Mouse (Mus musculus) left cerebral cortex, postnatal 10 days (tissue): ENCODE data around the gene Vps45. TPM values are rescaled to one million over a fixed set of nuclear protein-coding genes. Genes with fewer than 3 reads are reported as not detected.

Experiments
- DNase-seq, 2 experiments: peaks; one replicate each; pipeline ENCODE4 v3.0.0; 2021 to 2022; ENCODE audit warnings: low spot score in 2 of 2, mixed read lengths in 1 of 2; ENCODE audit errors: extremely low spot score in 1 of 2
- intact Hi-C: fragments of 180-260 bp; cut with DNase I; formaldehyde crosslinking; loops from one replicate; pipeline ENCODE4 v1.15.1; 2025
- total RNA-seq, 2 experiments: library from RNA; stranded (reverse); gene quantifications; 2 replicates each; pipeline ENCODE4 v1.2.3; 2021

Vps45 gene
- total RNA-seq, 2 experiments from 2014 or later = 41.2 to 46.4 TPM

- intact Hi-C loops = no loop called here
- DNase-seq = no peak
Observed at GRCm38 (mm10) chr3:96016257-96016889, 41.9 kb downstream of the Vps45 start.

GRCm38 (mm10) chr3:96015681-96016080 lies 42.6 kb downstream of the Vps45 start:
- DNase-seq = no peak
- intact Hi-C loops = no loop called here

GRCm38 (mm10) chr3:96012805-96013204 lies 45.5 kb downstream of the Vps45 start:
- intact Hi-C loops = no loop called here
- no peak for DNase-seq

GRCm38 (mm10) chr3:96008463-96008862 lies 49.8 kb downstream of the Vps45 start:
- no peak for DNase-seq
- intact Hi-C loops = no loop called here

GRCm38 (mm10) chr3:96001560-96001959 lies 56.7 kb downstream of the Vps45 start:
- intact Hi-C loops = no loop called here
- DNase-seq = peak in 1 of 2 experiments; percentile 11

GRCm38 (mm10) chr3:96000921-96001501 lies 57.3 kb downstream of the Vps45 start:
- intact Hi-C loops = no loop called here
- no peak for DNase-seq

- no peak for DNase-seq
- intact Hi-C loops = no loop called here
Observed at GRCm38 (mm10) chr3:96000080-96000632, 58.1 kb downstream of the Vps45 start.

GRCm38 (mm10) chr3:95999308-96000079 lies 58.8 kb downstream of the Vps45 start:
- intact Hi-C loops = no loop called here
- no peak for DNase-seq

GRCm38 (mm10) chr3:95997203-95997721 lies 61.0 kb downstream of the Vps45 start:
- intact Hi-C loops = no loop called here
- peak in 1 of 2 experiments; percentile 53 for DNase-seq

- DNase-seq = peak in 1 of 2 experiments; percentile 4
- intact Hi-C loops = no loop called here
Observed at GRCm38 (mm10) chr3:95996451-95997073, 61.7 kb downstream of the Vps45 start.

- peak in 1 of 2 experiments; percentile 85 for DNase-seq
- intact Hi-C loops = no loop called here
Observed at GRCm38 (mm10) chr3:95995802-95996428, 62.4 kb downstream of the Vps45 start, which contains the start of gene Plekho1. TSS of gene Plekho1 (minus strand) at chr3:95996001.

- peak in 1 of 2 experiments; percentile 67 for DNase-seq
- intact Hi-C loops = no loop called here
Observed at GRCm38 (mm10) chr3:95994975-95995801, 63.1 kb downstream of the Vps45 start.

- no peak for DNase-seq
- intact Hi-C loops = no loop called here
Observed at GRCm38 (mm10) chr3:95994381-95994846, 63.9 kb downstream of the Vps45 start.

- intact Hi-C loops = no loop called here
- DNase-seq = no peak
Observed at GRCm38 (mm10) chr3:95993881-95994280, 64.4 kb downstream of the Vps45 start.

- no peak for DNase-seq
- intact Hi-C loops = no loop called here
Observed at GRCm38 (mm10) chr3:95992990-95993603, 65.2 kb downstream of the Vps45 start.

- intact Hi-C loops = no loop called here
- no peak for DNase-seq
Observed at GRCm38 (mm10) chr3:95990413-95990941, 67.8 kb downstream of the Vps45 start.

- peak in 1 of 2 experiments; percentile 87 for DNase-seq
- intact Hi-C loops = no loop called here
Observed at GRCm38 (mm10) chr3:95988969-95989368, 69.3 kb downstream of the Vps45 start.
